ENCODE assay signal across 25 mouse cellular contexts in genomic region chr12:53948826-53949225, GRCm38 (mm10).
A peak's percentile ranks its signal among the peaks of the same experiment; 100 is the strongest.
DNase-seq lines count a peak whose midpoint lies in the region; TF ChIP-seq lines count a peak whose summit lies in the region.
"Had no signal": no experiment of that assay in that cellular context is flagged by ENCODE, and none has a peak within 500 bp of the region (broad histone marks: within the 10 kb centered on the region; RNA-seq: fewer than 3 reads in every experiment).

No protein-coding gene starts in this region.

- H3K4me3 ChIP-seq in embryonic fibroblast, embryonic 13.5 days (ENCODE audit: insufficient read depth, low read length) = no peak overlapping the region
- H3K4me3 ChIP-seq: embryonic facial prominence, embryonic 12.5 days; heart, embryonic 10.5 days; heart, embryonic 15.5 days; hindbrain, embryonic 13.5 days; liver, embryonic 12.5 days had no signal

- DNase-seq in retina, postnatal 1 day = peak; percentile 15
- DNase-seq in retina, embryonic 14.5 days (ENCODE audit: low spot score) = no peak
- DNase-seq in NIH3T3 (ENCODE audit: low read depth) = peak; percentile 66
- no peak for DNase-seq in gastrocnemius, postnatal 10 days
- no peak for DNase-seq in testis, postnatal 14 days (ENCODE audit: low spot score)
- DNase-seq: cerebellum, adult 11-12 months; cerebellum, adult 9-11 months; embryo, embryonic 11 days; forebrain, postnatal 0 days; gastrocnemius, postnatal 14 days; heart, postnatal 36 days; kidney, adult 9 months; kidney, postnatal 10 days; layer of hippocampus, postnatal 36 days; left cerebral cortex, postnatal 4 days; liver, postnatal 0 days; lung, postnatal 36 days; right cerebral cortex, adult 18-20 months had no signal

- no peaks in the 10 kb centered on the region; the same call in 1 of the 2 replicates for H3K4me1 ChIP-seq in embryonic fibroblast, embryonic 13.5 days (ENCODE audit: control insufficient read depth, insufficient read depth, low read length)
- H3K4me1 ChIP-seq: embryonic facial prominence, embryonic 12.5 days; heart, embryonic 15.5 days; liver, embryonic 12.5 days had no signal

- no peak for TF ChIP-seq CTCF in embryonic fibroblast, embryonic 13.5 days (IDR thresholded peaks at IDR 0.05; ENCODE audit: borderline replicate concordance, insufficient read depth, low read length)

- peak overlapping the region; percentile 38; the same call in 1 of the 2 replicates for H3K27ac ChIP-seq in embryonic fibroblast, embryonic 13.5 days (ENCODE audit: insufficient read depth, low read length)
- H3K27ac ChIP-seq: embryonic facial prominence, embryonic 12.5 days; heart, embryonic 10.5 days; heart, embryonic 15.5 days; hindbrain, embryonic 13.5 days; liver, embryonic 12.5 days; stomach, postnatal 0 days had no signal

- TF ChIP-seq POLR2A in embryonic fibroblast, embryonic 13.5 days (IDR thresholded peaks at IDR 0.05; ENCODE audit: low read depth, low read length) = no peak

Comparison
In these comparisons a context has a peak if more than half of its experiments do, and no peak if none do; other contexts are left out.
1. DNase-seq: peak in retina, postnatal 1 day (single experiment) and NIH3T3 (single experiment); none in retina, embryonic 14.5 days (single experiment), gastrocnemius, postnatal 10 days (single experiment) and testis, postnatal 14 days (single experiment).